Mouse (Mus musculus) cerebellum, adult 9-10 months (tissue): ENCODE data around the gene Gsto1.
"Not testable (repeated sequence)": the region's sequence is repeated elsewhere in the genome, so short reads cannot be mapped to it uniquely, and the experiment has no call there.

ENCODE experiments used
- DNase-seq: peaks from one replicate; pipeline ENCODE4 v3.0.0; 2022

Gene Gsto1

DNA sequence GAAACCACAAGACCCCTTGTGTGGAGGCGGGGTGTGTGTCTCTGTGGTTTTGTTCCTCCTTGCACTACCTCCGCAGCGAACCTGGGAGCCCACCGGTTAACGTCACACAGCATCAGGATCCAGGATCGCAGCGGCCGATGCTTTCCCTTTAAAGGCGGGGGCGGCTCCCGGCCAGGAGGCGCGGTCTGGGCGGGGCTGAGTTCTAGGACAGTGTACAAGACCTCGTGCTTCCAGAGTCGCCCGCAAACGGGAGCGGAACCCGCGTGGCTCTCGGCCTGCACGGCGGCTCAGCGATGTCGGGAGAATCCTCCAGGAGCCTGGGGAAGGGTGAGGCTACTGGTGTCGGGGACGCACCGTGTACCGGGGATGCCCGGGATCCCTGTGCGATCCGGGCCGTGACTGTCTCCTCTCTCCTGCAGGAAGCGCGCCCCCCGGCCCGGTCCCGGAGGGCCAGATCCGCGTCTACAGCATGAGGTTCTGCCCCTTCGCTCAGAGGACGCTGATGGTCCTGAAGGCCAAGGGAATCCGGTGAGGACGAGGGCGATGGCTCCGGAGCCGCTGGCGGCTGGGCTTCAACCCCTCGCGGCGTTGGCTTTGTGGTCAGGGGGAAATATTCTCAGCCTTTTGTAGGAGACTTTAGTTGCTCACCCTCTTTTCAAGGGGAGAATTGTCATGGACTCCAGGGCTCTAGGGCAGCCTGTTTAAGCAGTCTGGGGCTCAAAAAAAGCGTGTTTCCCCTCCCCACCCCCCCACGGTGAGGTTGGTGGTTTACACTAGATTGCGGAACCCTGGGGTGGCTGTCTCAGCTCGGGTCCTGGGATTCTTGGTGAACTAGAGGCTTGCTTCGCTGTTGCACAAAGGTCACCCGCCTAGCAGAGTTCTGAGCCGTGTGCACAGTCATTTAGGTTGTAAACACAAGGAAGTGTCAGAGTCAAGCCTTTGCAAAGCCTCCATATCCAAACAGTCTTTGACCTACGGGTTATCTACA is at the start of gene Gsto1:
Gsto1 (plus strand) TSS at position 175 of the 988 bp plus-strand sequence.
- DNase-seq: peak; percentile 90

- DNase-seq: no peak
These were observed 42.7 kb upstream of the Gsto1 start for GRCm38 (mm10) chr19:47812091-47812490.

DNA sequence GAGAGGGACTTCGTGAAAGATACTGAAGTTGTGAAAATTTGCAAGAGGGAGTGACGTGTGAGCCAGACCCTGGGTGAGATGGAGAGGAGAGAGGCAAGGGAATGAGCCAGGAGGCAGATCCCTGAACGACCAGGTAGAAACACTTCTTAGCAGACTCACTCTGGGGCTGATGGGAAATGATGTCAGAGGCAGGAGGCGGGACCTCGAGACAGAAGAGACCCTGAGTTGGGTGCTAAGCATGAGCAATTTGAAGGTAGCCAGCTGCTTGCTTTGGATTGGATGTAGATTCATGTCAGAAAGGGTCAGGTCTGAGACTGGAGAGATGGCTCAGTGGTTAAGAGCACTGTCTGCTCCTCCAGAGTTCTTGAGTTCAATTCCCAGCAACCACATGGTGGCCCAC is 40.0 kb upstream of the Gsto1 start:
- no peak for DNase-seq

GRCm38 (mm10) chr19:47817692-47818091 is 37.1 kb upstream of the Gsto1 start:
- DNase-seq: no peak

DNA sequence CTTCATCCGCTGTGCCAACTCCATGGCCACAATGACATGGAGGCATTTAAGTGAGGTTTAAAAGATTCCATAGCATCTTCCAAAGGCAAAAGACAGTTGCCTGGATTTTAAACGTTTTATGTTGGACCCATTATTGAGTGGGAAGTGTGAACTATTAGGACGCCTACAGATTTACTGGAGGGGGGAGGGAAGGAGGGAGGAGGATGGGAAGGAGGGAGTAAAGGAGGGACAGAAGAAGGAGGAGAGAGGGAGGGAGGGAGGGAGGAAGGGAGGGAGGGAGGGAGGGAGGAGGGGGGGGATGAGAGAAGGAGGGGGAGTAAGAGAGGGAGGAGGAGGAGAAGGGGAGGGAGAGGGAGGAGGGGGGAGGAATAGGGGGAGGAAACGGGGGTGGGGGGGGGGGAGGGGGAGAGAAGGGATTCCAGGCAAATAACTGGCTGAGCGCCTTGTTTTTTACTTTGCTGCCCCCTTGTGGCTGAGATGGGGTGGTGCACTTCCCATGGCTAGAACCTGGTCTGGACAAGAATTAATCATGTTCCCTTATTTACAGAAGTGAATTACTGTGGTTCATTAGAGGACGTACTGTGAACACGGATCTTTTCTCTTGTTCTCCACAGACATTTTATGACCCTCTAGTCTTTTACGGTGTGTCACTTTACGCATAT is 33.8 kb upstream of the Gsto1 start:
- peak; percentile 74 for DNase-seq

DNA sequence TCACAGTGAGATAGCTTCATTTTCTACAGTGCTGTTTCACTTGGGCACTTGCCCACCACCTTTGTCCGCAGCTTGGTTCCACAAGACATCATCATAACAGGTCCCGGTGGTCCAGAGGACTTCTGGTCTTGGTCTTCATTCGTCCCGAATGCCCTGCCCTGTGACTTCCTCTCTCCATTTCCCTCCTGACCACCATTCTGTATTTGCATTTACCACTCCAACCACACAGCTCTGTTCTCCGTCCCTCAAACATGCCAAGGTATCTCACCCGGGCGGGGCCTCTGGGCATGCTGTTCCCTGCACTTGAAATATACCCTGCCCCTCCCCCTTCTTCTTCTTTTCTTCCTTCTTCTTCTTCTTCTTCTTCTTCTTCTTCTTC is 33.3 kb upstream of the Gsto1 start:
- DNase-seq: no peak

DNA sequence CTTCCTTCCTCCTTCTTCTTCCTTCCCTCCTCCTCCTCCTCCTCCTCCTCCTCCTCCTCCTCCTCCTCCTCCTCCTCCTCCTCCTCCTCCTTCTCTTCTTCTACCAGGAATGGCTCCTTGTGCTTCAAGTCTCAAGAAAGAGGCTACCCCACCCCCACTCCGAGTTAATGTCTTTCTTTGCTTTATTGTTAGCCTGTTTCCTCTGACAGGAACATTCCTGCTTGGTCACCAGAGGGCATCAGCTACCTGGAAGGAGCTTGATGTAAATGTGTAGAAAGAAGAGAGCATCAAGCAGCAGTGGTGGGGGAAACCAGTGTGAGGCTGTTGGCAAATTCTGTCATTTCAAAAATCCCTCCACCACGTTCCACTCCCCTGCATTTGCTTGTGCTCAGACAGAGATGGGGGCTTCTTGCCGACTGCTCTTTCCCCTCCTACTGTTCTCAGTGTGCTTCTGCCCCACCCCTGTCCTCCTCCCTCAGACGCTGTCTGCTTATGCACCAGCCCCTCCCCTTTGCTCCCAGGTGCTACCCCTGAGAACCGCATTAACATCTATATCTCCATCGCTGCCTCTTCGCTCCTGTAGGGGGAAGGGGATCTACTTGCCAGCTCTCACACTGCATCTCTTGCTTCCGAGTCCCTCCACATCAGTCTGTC is 32.5 kb upstream of the Gsto1 start:
- no peak for DNase-seq

DNA sequence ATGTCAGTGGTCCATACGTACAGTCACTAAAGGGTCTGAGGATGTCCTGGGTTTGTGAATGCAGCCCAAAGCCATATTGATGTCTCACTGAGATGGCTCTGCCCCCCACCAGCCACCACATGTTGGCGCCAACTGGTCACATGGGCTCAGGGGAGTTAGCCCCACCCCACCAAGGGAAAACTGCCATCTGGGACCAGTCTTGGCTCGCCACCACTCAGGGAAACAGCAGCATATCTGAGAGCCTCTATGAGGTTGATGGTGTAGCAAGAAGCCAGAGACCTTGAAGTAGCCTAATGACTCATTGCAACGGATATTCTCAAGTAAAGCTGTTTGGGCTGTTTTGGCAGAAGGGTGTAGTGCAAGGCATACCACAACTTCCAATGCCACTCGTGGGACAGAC is 30.7 kb upstream of the Gsto1 start:
- no peak for DNase-seq

DNA sequence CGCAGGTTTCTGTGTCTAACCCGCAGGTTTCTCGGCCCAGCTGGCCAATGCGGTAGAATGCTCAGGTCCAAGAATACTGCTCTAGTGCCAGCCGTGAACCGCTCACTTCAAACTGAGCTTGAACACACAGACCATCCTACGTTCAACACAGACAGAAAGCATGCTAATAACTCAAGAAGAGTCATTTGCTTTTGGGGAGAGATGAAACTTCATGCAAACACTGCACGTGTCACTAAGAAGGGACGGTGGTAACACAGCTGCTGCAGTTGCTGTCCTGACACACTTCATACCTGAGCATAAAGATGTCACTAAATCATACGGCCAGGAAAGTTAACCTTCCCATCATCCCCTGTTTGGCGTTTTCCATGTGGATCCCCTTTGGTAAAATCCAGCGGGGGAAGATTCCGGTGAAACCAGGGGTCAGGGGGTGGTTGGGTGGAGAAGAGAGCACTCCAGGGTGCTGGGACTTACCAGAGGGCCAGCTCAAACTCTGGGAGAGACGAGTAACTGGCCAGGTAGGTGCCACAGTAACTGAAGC is 24.8 kb upstream of the Gsto1 start:
- no peak for DNase-seq

- DNase-seq: no peak
These were observed 23.7 kb upstream of the Gsto1 start for GRCm38 (mm10) chr19:47831111-47831510.

DNA sequence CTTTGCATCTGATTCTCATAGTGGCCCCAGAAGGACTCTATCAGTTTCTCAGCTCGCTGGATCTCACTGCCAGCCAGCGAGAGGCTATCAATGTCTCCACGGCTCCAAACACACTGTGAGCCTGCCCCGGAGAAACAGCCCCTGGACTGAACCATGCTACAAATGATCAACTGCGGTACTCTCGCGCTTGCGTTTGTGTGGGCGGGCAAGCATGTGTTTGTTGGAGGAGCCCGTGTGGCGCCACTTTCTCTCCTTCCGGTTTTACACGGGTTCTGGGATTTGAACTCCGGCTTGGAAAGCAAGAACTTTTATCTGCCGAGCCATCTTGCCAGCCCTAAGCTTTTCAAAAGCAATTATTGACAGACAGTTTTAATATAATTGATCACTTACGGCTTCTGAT is 22.5 kb upstream of the Gsto1 start:
- no peak for DNase-seq

GRCm38 (mm10) chr19:47834614-47835013 is 20.2 kb upstream of the Gsto1 start:
- DNase-seq: no peak

GRCm38 (mm10) chr19:47835776-47836175 is 19.0 kb upstream of the Gsto1 start:
- DNase-seq: no peak

GRCm38 (mm10) chr19:47836701-47837526 is 17.9 kb upstream of the Gsto1 start:
- DNase-seq: no peak

- no peak for DNase-seq
These were observed 17.3 kb upstream of the Gsto1 start for GRCm38 (mm10) chr19:47837527-47837901.

GRCm38 (mm10) chr19:47841234-47841633 is 13.5 kb upstream of the Gsto1 start:
- DNase-seq: not testable (repeated sequence)

GRCm38 (mm10) chr19:47849735-47850134 is 5.0 kb upstream of the Gsto1 start:
- DNase-seq: no peak

DNA sequence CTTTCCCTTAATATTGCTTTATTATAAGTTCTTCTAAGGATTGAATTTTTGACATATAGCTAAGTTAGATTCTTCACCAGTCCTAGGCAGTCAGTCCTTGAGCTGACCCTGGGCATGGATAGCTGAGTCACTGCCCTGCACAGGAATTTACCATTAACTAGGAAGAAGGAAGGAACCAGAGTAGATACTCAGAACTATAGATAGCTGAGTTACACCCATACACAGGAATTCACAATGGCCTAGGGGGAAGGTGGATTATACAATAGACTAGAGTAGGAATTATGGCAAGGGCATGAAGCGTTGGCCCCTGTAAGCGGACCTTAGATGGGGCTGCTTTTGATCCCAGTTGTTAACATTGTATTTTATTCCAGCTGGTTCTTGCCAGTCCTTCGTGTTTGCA is 2.6 kb upstream of the Gsto1 start:
- not testable (repeated sequence) for DNase-seq

- DNase-seq: no peak
These were observed 1.7 kb upstream of the Gsto1 start for GRCm38 (mm10) chr19:47853053-47853452.

- DNase-seq: no peak
These were observed 597 bp upstream of the Gsto1 start for GRCm38 (mm10) chr19:47853951-47854795.
